Mouse (Mus musculus): ENCODE measurements around the gene Ryr2.

DNA sequence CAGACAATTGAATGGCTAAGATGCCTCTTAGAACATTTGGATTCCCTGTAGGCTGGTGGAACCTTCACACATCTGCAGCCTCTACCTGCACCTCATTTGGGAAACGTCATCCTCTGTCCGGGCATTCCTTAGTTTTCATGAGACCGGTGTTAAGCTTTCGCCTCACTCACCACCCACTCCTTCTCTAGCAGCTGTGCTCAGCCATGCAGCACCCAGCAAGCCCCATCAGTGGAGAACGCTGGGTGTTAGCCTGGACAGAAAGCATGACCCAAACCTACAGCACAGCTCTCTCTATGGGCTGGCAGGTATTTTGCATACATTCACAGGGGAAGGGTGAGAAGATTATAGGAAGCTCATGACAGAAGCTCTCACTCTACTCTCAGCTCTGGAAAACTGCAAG lies 36.6 kb upstream of the Ryr2 start:
- no peak for TF ChIP-seq CTCF (IDR thresholded peaks at IDR 0.05)
- no peak for TF ChIP-seq EP300 (IDR thresholded peaks at IDR 0.05)

Data from lung, postnatal 0 days (tissue).